Mouse (Mus musculus): ENCODE data around the gene Rpl12. TPM values are rescaled to one million over a fixed set of nuclear protein-coding genes. Genes with fewer than 3 reads are reported as not detected.

Rpl12 gene
- 636 and 711 TPM in 2 replicates for polyA plus RNA-seq (2012; rRNA removed)

GRCm38 (mm10) chr2:32961192-32961995 lies at the start of gene Rpl12, which contains the start of gene Lrsam1:
TSS of gene Rpl12 (plus strand) at chr2:32961559.
TSS of gene Lrsam1 (minus strand) at chr2:32961614.

GRCm38 (mm10) chr2:32981725-32982271 lies 20.4 kb downstream of the Rpl12 start, which contains the start of gene Slc2a8:
TSS of gene Slc2a8 (minus strand) at chr2:32982083.

Other genes starting within 250 kb of the Rpl12 start
- gene Cdk9, start 248.5 kb upstream of the Rpl12 start, polyA plus RNA-seq (2012; rRNA removed): 62.0 and 72.6 TPM in 2 replicates
- 12.4 and 13.9 TPM in 2 replicates for gene Sh2d3c, start 240.5 kb upstream of the Rpl12 start, polyA plus RNA-seq (2012; rRNA removed)
- 0.06 TPM in 1 of 2 replicates, not detected in the other for gene 6330409D20Rik, start 220.5 kb upstream of the Rpl12 start, polyA plus RNA-seq (2012; rRNA removed)
- gene Tor2a, start 204.3 kb upstream of the Rpl12 start, polyA plus RNA-seq (2012; rRNA removed): 26.5 and 28.5 TPM in 2 replicates
- gene Ttc16, start 185.9 kb upstream of the Rpl12 start, polyA plus RNA-seq (2012; rRNA removed): 0.10 and 0.14 TPM in 2 replicates
- 1.2 and 1.4 TPM in 2 replicates for gene Ptrh1, start 185.8 kb upstream of the Rpl12 start, polyA plus RNA-seq (2012; rRNA removed)
- gene Cfap157, start 177.1 kb upstream of the Rpl12 start, polyA plus RNA-seq (2012; rRNA removed): not detected in 2 replicates
- 1.8 and 1.9 TPM in 2 replicates for gene Stxbp1, start 114.3 kb upstream of the Rpl12 start, polyA plus RNA-seq (2012; rRNA removed)
- 16.2 and 16.6 TPM in 2 replicates for gene Fam129b, start 85.4 kb upstream of the Rpl12 start, polyA plus RNA-seq (2012; rRNA removed)
- 2.3 and 3.1 TPM in 2 replicates for gene Lrsam1, start 55 bp downstream of the Rpl12 start, polyA plus RNA-seq (2012; rRNA removed)
- gene Slc2a8, start 20.5 kb downstream of the Rpl12 start, polyA plus RNA-seq (2012; rRNA removed): 5.9 and 6.0 TPM in 2 replicates
- 0.44 and 0.50 TPM in 2 replicates for gene Garnl3, start 170.1 kb downstream of the Rpl12 start, polyA plus RNA-seq (2012; rRNA removed)

All from liver, embryonic 18 days (tissue).